Mouse (Mus musculus): Measurements from ENCODE around the gene Cadm3. TPM values are rescaled to one million over a fixed set of nuclear protein-coding genes. Genes with fewer than 3 reads are reported as not detected.
"Not testable (repeated sequence)": the region's sequence is repeated elsewhere in the genome, so short reads cannot be mapped to it uniquely, and the experiment has no call there.

Gene Cadm3
- total RNA-seq, 2 experiments from 2014 or later: 7.8 TPM; not detected in 1

GRCm38 (mm10) chr1:173326552-173326951 lies 40.9 kb downstream of the Cadm3 start:
- no peak for ATAC-seq (replicated peaks; ENCODE audit: low FRiP score, poor library complexity, severe bottlenecking)

GRCm38 (mm10) chr1:173325395-173325794 lies 42.1 kb downstream of the Cadm3 start:
- no peak for ATAC-seq (replicated peaks; ENCODE audit: low FRiP score, poor library complexity, severe bottlenecking)

- ATAC-seq (replicated peaks; ENCODE audit: low FRiP score, poor library complexity, severe bottlenecking): no peak
Observed at GRCm38 (mm10) chr1:173324961-173325360, 42.5 kb downstream of the Cadm3 start.

GRCm38 (mm10) chr1:173323839-173324585 lies 43.5 kb downstream of the Cadm3 start:
- peak; percentile 67 for ATAC-seq (replicated peaks; ENCODE audit: low FRiP score, poor library complexity, severe bottlenecking)

- no peak for ATAC-seq (replicated peaks; ENCODE audit: low FRiP score, poor library complexity, severe bottlenecking)
Observed at GRCm38 (mm10) chr1:173322249-173322627, 45.3 kb downstream of the Cadm3 start.

- 0 out of 2 replicates have a peak, but pooled peaks have one; percentile 28 for ATAC-seq (replicated peaks; ENCODE audit: low FRiP score, poor library complexity, severe bottlenecking)
Observed at GRCm38 (mm10) chr1:173321593-173322248, 45.8 kb downstream of the Cadm3 start.

GRCm38 (mm10) chr1:173317925-173318477 lies 49.5 kb downstream of the Cadm3 start:
- 0 out of 2 replicates have a peak, but pooled peaks have one; percentile 45 for ATAC-seq (replicated peaks; ENCODE audit: low FRiP score, poor library complexity, severe bottlenecking)

- ATAC-seq (replicated peaks; ENCODE audit: low FRiP score, poor library complexity, severe bottlenecking): no peak
Observed at GRCm38 (mm10) chr1:173315725-173316124, 51.8 kb downstream of the Cadm3 start.

GRCm38 (mm10) chr1:173313535-173314050 lies 53.9 kb downstream of the Cadm3 start:
- ATAC-seq (replicated peaks; ENCODE audit: low FRiP score, poor library complexity, severe bottlenecking): not testable (repeated sequence)

- not testable (repeated sequence) for ATAC-seq (replicated peaks; ENCODE audit: low FRiP score, poor library complexity, severe bottlenecking)
Observed at GRCm38 (mm10) chr1:173302795-173303194, 64.7 kb downstream of the Cadm3 start.

Other genes with a start within 250 kb of the Cadm3 start
- not detected in 2 replicates for gene Olfr1408, start 230.3 kb downstream of the Cadm3 start, total RNA-seq (2015; ENCODE audit: low replicate concordance)
- gene Olfr1408, start 230.3 kb downstream of the Cadm3 start, total RNA-seq (2017; ENCODE audit: low replicate concordance): not detected in 2 replicates
- not detected in 2 replicates for gene Olfr1406, start 177.1 kb downstream of the Cadm3 start, total RNA-seq (2015; ENCODE audit: low replicate concordance)
- not detected in 2 replicates for gene Olfr1406, start 177.1 kb downstream of the Cadm3 start, total RNA-seq (2017; ENCODE audit: low replicate concordance)
- not detected in 2 replicates for gene Olfr218, start 169.9 kb downstream of the Cadm3 start, total RNA-seq (2015; ENCODE audit: low replicate concordance)
- gene Olfr218, start 169.9 kb downstream of the Cadm3 start, total RNA-seq (2017; ENCODE audit: low replicate concordance): not detected in 2 replicates
- not detected in 2 replicates for gene Olfr1404, start 155.3 kb downstream of the Cadm3 start, total RNA-seq (2015; ENCODE audit: low replicate concordance)
- not detected in 2 replicates for gene Olfr1404, start 155.3 kb downstream of the Cadm3 start, total RNA-seq (2017; ENCODE audit: low replicate concordance)
- 13.0 TPM in 2 replicates for gene Fcer1a, start 140.5 kb downstream of the Cadm3 start, total RNA-seq (2015; ENCODE audit: low replicate concordance)
- 5.7 and 9.0 TPM in 2 replicates for gene Fcer1a, start 140.5 kb downstream of the Cadm3 start, total RNA-seq (2017; ENCODE audit: low replicate concordance)
- gene Olfr418, start 101.7 kb downstream of the Cadm3 start, total RNA-seq (2015; ENCODE audit: low replicate concordance): not detected in 2 replicates
- not detected in 2 replicates for gene Olfr418, start 101.7 kb downstream of the Cadm3 start, total RNA-seq (2017; ENCODE audit: low replicate concordance)
- gene Mptx2, start 89.9 kb downstream of the Cadm3 start, total RNA-seq (2015; ENCODE audit: low replicate concordance): not detected in 2 replicates
- gene Mptx2, start 89.9 kb downstream of the Cadm3 start, total RNA-seq (2017; ENCODE audit: low replicate concordance): not detected in 2 replicates
- 223 and 265 TPM in 2 replicates for gene Ackr1, start 33.9 kb downstream of the Cadm3 start, total RNA-seq (2015; ENCODE audit: low replicate concordance)
- 67.0 and 67.1 TPM in 2 replicates for gene Ackr1, start 33.9 kb downstream of the Cadm3 start, total RNA-seq (2017; ENCODE audit: low replicate concordance)
- gene Aim2, start 16.8 kb downstream of the Cadm3 start, total RNA-seq (2015; ENCODE audit: low replicate concordance): 101 and 132 TPM in 2 replicates
- 121 and 141 TPM in 2 replicates for gene Aim2, start 16.8 kb downstream of the Cadm3 start, total RNA-seq (2017; ENCODE audit: low replicate concordance)
- gene Ifi206, start 123.3 kb upstream of the Cadm3 start, total RNA-seq (2015; ENCODE audit: low replicate concordance): 2.5 and 10.5 TPM in 2 replicates
- 0.08 and 1.0 TPM in 2 replicates for gene Ifi206, start 123.3 kb upstream of the Cadm3 start, total RNA-seq (2017; ENCODE audit: low replicate concordance)
- gene Ifi214, start 168.3 kb upstream of the Cadm3 start, total RNA-seq (2015; ENCODE audit: low replicate concordance): 2.1 TPM in 1 of 2 replicates, not detected in the other
- 0.77 TPM in 1 of 2 replicates, not detected in the other for gene Ifi214, start 168.3 kb upstream of the Cadm3 start, total RNA-seq (2017; ENCODE audit: low replicate concordance)
- 8.6 and 10.1 TPM in 2 replicates for gene Ifi213, start 231.6 kb upstream of the Cadm3 start, total RNA-seq (2015; ENCODE audit: low replicate concordance)
- gene Ifi213, start 231.6 kb upstream of the Cadm3 start, total RNA-seq (2017; ENCODE audit: low replicate concordance): 2.3 and 3.9 TPM in 2 replicates